Mouse (Mus musculus): ENCODE measurements around the gene Gnpnat1.
A peak's percentile ranks its signal among the peaks of the same experiment; 100 is the strongest.

DNA sequence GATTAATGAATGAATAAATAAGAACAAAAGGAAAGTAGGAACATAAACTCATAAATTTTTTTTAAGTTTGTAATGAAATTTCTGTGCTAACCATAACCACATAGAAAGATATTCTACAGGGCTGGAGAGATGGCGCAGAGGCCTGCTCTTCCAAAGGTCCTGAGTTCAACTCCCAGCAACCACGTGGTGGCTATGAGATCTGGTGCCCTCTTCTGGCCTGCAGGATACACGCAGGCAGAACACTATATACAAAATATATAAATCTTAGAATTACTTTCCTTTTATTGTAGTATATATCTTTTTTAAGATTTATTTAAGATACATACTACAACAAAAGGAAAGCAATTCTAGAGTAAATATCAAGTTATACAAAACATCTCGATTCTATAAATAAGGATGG, 21.8 kb downstream of the Gnpnat1 start:
- TF ChIP-seq CTCF (IDR thresholded peaks at IDR 0.05; ENCODE audit: control insufficient read depth, insufficient read depth, low read length) (peak; percentile 45), POLR2A (IDR thresholded peaks at IDR 0.05; ENCODE audit: borderline replicate concordance, control insufficient read depth, low read depth, low read length) (no peak)

Measured in bone marrow, adult 2 months (tissue).